Mouse (Mus musculus): Measurements from ENCODE around the gene Serpinb1b. TPM values are rescaled to one million over a fixed set of nuclear protein-coding genes. Genes with fewer than 3 reads are reported as not detected.

Gene Serpinb1b
- polyA plus RNA-seq, 1 experiment from 2014 or later: not detected

- ATAC-seq (ENCODE audit: low FRiP score, low TSS enrichment): peak; percentile 6; the same call in 1 of the 2 replicates
- Histone ChIP-seq H3K9ac (ENCODE audit: low read depth, low read length) (no peak overlapping the region), H3K4me3 (ENCODE audit: low read length) (no peak overlapping the region), H3K36me3 (ENCODE audit: control insufficient read depth, insufficient read depth, low read length) (no peaks in the 10 kb centered on the region), H3K27me3 (ENCODE audit: control insufficient read depth, insufficient read depth, low read length) (no peaks in the 10 kb centered on the region), H3K4me2 (replicated peaks; ENCODE audit: low read depth, low read length) (no peak overlapping the region), H3K27ac (ENCODE audit: low read depth, low read length) (no peak overlapping the region), H3K4me1 (ENCODE audit: control insufficient read depth, insufficient read depth, low read length) (no peaks in the 10 kb centered on the region; the same call in 1 of the 2 replicates), H3K9me3 (ENCODE audit: control insufficient read depth, low read length) (no peaks in the 10 kb centered on the region)
- 70% methylated on average over 5 of the region's 5 CpGs for WGBS
Measured at GRCm38 (mm10) chr13:33084975-33085694, 6.8 kb downstream of the Serpinb1b start.

- Histone ChIP-seq H3K27me3 (ENCODE audit: control insufficient read depth, insufficient read depth, low read length) (no peaks in the 10 kb centered on the region), H3K27ac (ENCODE audit: low read depth, low read length) (no peak overlapping the region), H3K4me3 (ENCODE audit: low read length) (no peak overlapping the region), H3K9ac (ENCODE audit: low read depth, low read length) (no peak overlapping the region), H3K9me3 (ENCODE audit: control insufficient read depth, low read length) (no peaks in the 10 kb centered on the region), H3K4me2 (replicated peaks; ENCODE audit: low read depth, low read length) (no peak overlapping the region), H3K4me1 (ENCODE audit: control insufficient read depth, insufficient read depth, low read length) (no peaks in the 10 kb centered on the region; the same call in 1 of the 2 replicates), H3K36me3 (ENCODE audit: control insufficient read depth, insufficient read depth, low read length) (no peaks in the 10 kb centered on the region)
- ATAC-seq (ENCODE audit: low FRiP score, low TSS enrichment): 0 out of 2 replicates have a peak, but pooled peaks have one; percentile 32
Measured at GRCm38 (mm10) chr13:33085695-33086432, 7.5 kb downstream of the Serpinb1b start.

- ATAC-seq (ENCODE audit: low FRiP score, low TSS enrichment): 0 out of 2 replicates have a peak, but pooled peaks have one; percentile 60
- Histone ChIP-seq H3K9me3 (ENCODE audit: control insufficient read depth, low read length) (no peaks in the 10 kb centered on the region), H3K27ac (ENCODE audit: low read depth, low read length) (no peak overlapping the region), H3K36me3 (ENCODE audit: control insufficient read depth, insufficient read depth, low read length) (no peaks in the 10 kb centered on the region), H3K4me2 (replicated peaks; ENCODE audit: low read depth, low read length) (no peak overlapping the region), H3K4me3 (ENCODE audit: low read length) (no peak overlapping the region), H3K27me3 (ENCODE audit: control insufficient read depth, insufficient read depth, low read length) (no peaks in the 10 kb centered on the region), H3K9ac (ENCODE audit: low read depth, low read length) (no peak overlapping the region), H3K4me1 (ENCODE audit: control insufficient read depth, insufficient read depth, low read length) (no peaks in the 10 kb centered on the region; the same call in 1 of the 2 replicates)
- WGBS: 68% methylated on average over 3 of the region's 3 CpGs
Measured at GRCm38 (mm10) chr13:33089566-33089965, 11.2 kb downstream of the Serpinb1b start.

- no peak overlapping the region for H3K9ac ChIP-seq (ENCODE audit: low read depth, low read length)
- no peaks in the 10 kb centered on the region; the same call in 1 of the 2 replicates for H3K4me1 ChIP-seq (ENCODE audit: control insufficient read depth, insufficient read depth, low read length)
- H3K36me3 ChIP-seq (ENCODE audit: control insufficient read depth, insufficient read depth, low read length): no peaks in the 10 kb centered on the region
- 87% methylated on average over 1 of the region's 1 CpGs for WGBS
- H3K9me3 ChIP-seq (ENCODE audit: control insufficient read depth, low read length): no peaks in the 10 kb centered on the region
- H3K27me3 ChIP-seq (ENCODE audit: control insufficient read depth, insufficient read depth, low read length): no peaks in the 10 kb centered on the region
- ATAC-seq (ENCODE audit: low FRiP score, low TSS enrichment): no peak
- H3K4me3 ChIP-seq (ENCODE audit: low read length): no peak overlapping the region
- no peak overlapping the region for H3K27ac ChIP-seq (ENCODE audit: low read depth, low read length)
- no peak overlapping the region for H3K4me2 ChIP-seq (replicated peaks; ENCODE audit: low read depth, low read length)
Measured at GRCm38 (mm10) chr13:33090546-33090945, 12.2 kb downstream of the Serpinb1b start.

- ATAC-seq (ENCODE audit: low FRiP score, low TSS enrichment): no peak
- Histone ChIP-seq H3K9me3 (ENCODE audit: control insufficient read depth, low read length) (no peaks in the 10 kb centered on the region), H3K4me1 (ENCODE audit: control insufficient read depth, insufficient read depth, low read length) (no peaks in the 10 kb centered on the region), H3K4me2 (replicated peaks; ENCODE audit: low read depth, low read length) (no peak overlapping the region), H3K36me3 (ENCODE audit: control insufficient read depth, insufficient read depth, low read length) (no peaks in the 10 kb centered on the region), H3K27me3 (ENCODE audit: control insufficient read depth, insufficient read depth, low read length) (no peaks in the 10 kb centered on the region), H3K9ac (ENCODE audit: low read depth, low read length) (no peak overlapping the region), H3K27ac (ENCODE audit: low read depth, low read length) (no peak overlapping the region), H3K4me3 (ENCODE audit: low read length) (no peak overlapping the region)
- WGBS: 96% methylated on average over 1 of the region's 1 CpGs
Measured at GRCm38 (mm10) chr13:33091306-33091705, 12.9 kb downstream of the Serpinb1b start.

- no peak overlapping the region for H3K4me3 ChIP-seq (ENCODE audit: low read length)
- no peak overlapping the region for H3K27ac ChIP-seq (ENCODE audit: low read depth, low read length)
- H3K4me2 ChIP-seq (replicated peaks; ENCODE audit: low read depth, low read length): no peak overlapping the region
- no peaks in the 10 kb centered on the region for H3K9me3 ChIP-seq (ENCODE audit: control insufficient read depth, low read length)
- no peak overlapping the region for H3K9ac ChIP-seq (ENCODE audit: low read depth, low read length)
- no peak for ATAC-seq (ENCODE audit: low FRiP score, low TSS enrichment)
- H3K4me1 ChIP-seq (ENCODE audit: control insufficient read depth, insufficient read depth, low read length): no peaks in the 10 kb centered on the region
- H3K27me3 ChIP-seq (ENCODE audit: control insufficient read depth, insufficient read depth, low read length): no peaks in the 10 kb centered on the region
- 78% methylated on average over 1 of the region's 1 CpGs for WGBS
- no peaks in the 10 kb centered on the region for H3K36me3 ChIP-seq (ENCODE audit: control insufficient read depth, insufficient read depth, low read length)
Measured at GRCm38 (mm10) chr13:33095575-33095974, 17.2 kb downstream of the Serpinb1b start.

GRCm38 (mm10) chr13:33105626-33106025 lies 27.3 kb downstream of the Serpinb1b start:
- H3K27me3 ChIP-seq (ENCODE audit: control insufficient read depth, insufficient read depth, low read length): no peaks in the 10 kb centered on the region
- H3K27ac ChIP-seq (ENCODE audit: low read depth, low read length): no peak overlapping the region
- no peak overlapping the region for H3K4me3 ChIP-seq (ENCODE audit: low read length)
- H3K4me1 ChIP-seq (ENCODE audit: control insufficient read depth, insufficient read depth, low read length): no peaks in the 10 kb centered on the region
- no peak overlapping the region for H3K9ac ChIP-seq (ENCODE audit: low read depth, low read length)
- no peaks in the 10 kb centered on the region for H3K9me3 ChIP-seq (ENCODE audit: control insufficient read depth, low read length)
- H3K36me3 ChIP-seq (ENCODE audit: control insufficient read depth, insufficient read depth, low read length): no peaks in the 10 kb centered on the region
- no peak overlapping the region for H3K4me2 ChIP-seq (replicated peaks; ENCODE audit: low read depth, low read length)
- no peak for ATAC-seq (ENCODE audit: low FRiP score, low TSS enrichment)

GRCm38 (mm10) chr13:33113054-33113453 lies 34.7 kb downstream of the Serpinb1b start:
- Histone ChIP-seq H3K9me3 (ENCODE audit: control insufficient read depth, low read length) (no peaks in the 10 kb centered on the region), H3K4me3 (ENCODE audit: low read length) (no peak overlapping the region), H3K9ac (ENCODE audit: low read depth, low read length) (no peak overlapping the region), H3K27me3 (ENCODE audit: control insufficient read depth, insufficient read depth, low read length) (no peaks in the 10 kb centered on the region), H3K4me2 (replicated peaks; ENCODE audit: low read depth, low read length) (no peak overlapping the region), H3K27ac (ENCODE audit: low read depth, low read length) (no peak overlapping the region), H3K4me1 (ENCODE audit: control insufficient read depth, insufficient read depth, low read length) (no peaks in the 10 kb centered on the region), H3K36me3 (ENCODE audit: control insufficient read depth, insufficient read depth, low read length) (no peaks in the 10 kb centered on the region)
- 76% methylated on average over 3 of the region's 3 CpGs for WGBS
- ATAC-seq (ENCODE audit: low FRiP score, low TSS enrichment): no peak

- Histone ChIP-seq H3K27me3 (ENCODE audit: control insufficient read depth, insufficient read depth, low read length) (no peaks in the 10 kb centered on the region), H3K4me1 (ENCODE audit: control insufficient read depth, insufficient read depth, low read length) (no peaks in the 10 kb centered on the region), H3K9me3 (ENCODE audit: control insufficient read depth, low read length) (no peaks in the 10 kb centered on the region), H3K36me3 (ENCODE audit: control insufficient read depth, insufficient read depth, low read length) (no peaks in the 10 kb centered on the region), H3K4me3 (ENCODE audit: low read length) (no peak overlapping the region), H3K9ac (ENCODE audit: low read depth, low read length) (no peak overlapping the region), H3K27ac (ENCODE audit: low read depth, low read length) (no peak overlapping the region), H3K4me2 (replicated peaks; ENCODE audit: low read depth, low read length) (no peak overlapping the region)
- ATAC-seq (ENCODE audit: low FRiP score, low TSS enrichment): no peak
- WGBS: 84% methylated on average over 2 of the region's 2 CpGs
Measured at GRCm38 (mm10) chr13:33137717-33138116, 59.3 kb downstream of the Serpinb1b start.
